Mouse (Mus musculus) neural tube, embryonic 14.5 days (tissue): Measurements from ENCODE around the gene Arx. TPM values are rescaled to one million over a fixed set of nuclear protein-coding genes. Genes with fewer than 3 reads are reported as not detected.

Source experiments
- ATAC-seq: fragments of 200-750 bp; cut with Nextera tagmentation; 2 replicates; pipeline ENCODE4 v1.8.0; 2017; ENCODE audit warnings: low read depth, mild to moderate bottlenecking, moderate TSS enrichment, moderate library complexity
- H3K27ac ChIP-seq: fragments of 300-500 bp; sonication (generic); 2 replicates; pipeline ENCODE4 v1.5.1; 2014; ENCODE audit warnings: low read depth, mild to moderate bottlenecking, control low read depth, low read length, moderate library complexity, mixed read lengths
- H3K27me3 ChIP-seq: fragments of 300-500 bp; sonication (generic); 2 replicates; pipeline ENCODE4 v1.6.1; 2014; ENCODE audit warnings: low read length; ENCODE audit not compliant: control insufficient read depth, insufficient read depth
- H3K36me3 ChIP-seq: fragments of 300-500 bp; sonication (generic); 2 replicates; pipeline ENCODE4 v1.6.1; 2014; ENCODE audit warnings: low read length, mixed read lengths; ENCODE audit not compliant: control insufficient read depth, insufficient read depth
- H3K4me1 ChIP-seq: fragments of 300-500 bp; sonication (generic); 2 replicates; pipeline ENCODE4 v1.6.1; 2014; ENCODE audit warnings: low read length; ENCODE audit not compliant: control insufficient read depth, insufficient read depth
- H3K4me2 ChIP-seq: fragments of 300-500 bp; sonication (generic); 2 replicates; pipeline ENCODE4 v1.6.1; 2014; ENCODE audit warnings: mild to moderate bottlenecking, low read depth, low read length, control low read depth
- H3K4me3 ChIP-seq: fragments of 300-500 bp; sonication (generic); 2 replicates; pipeline ENCODE4 v1.5.1; 2014; ENCODE audit warnings: low read depth, low read length, control low read depth, mixed read lengths
- H3K9ac ChIP-seq: fragments of 300-500 bp; sonication (generic); replicated peaks from 2 replicates; pipeline ENCODE4 v1.6.1; 2014; ENCODE audit warnings: low read depth, mild to moderate bottlenecking, control low read depth, low read length, mixed read lengths
- H3K9me3 ChIP-seq: fragments of 300-500 bp; sonication (generic); 2 replicates; pipeline ENCODE4 v1.6.1; 2016; ENCODE audit warnings: low read length; ENCODE audit not compliant: control insufficient read depth
- WGBS: fragments of 180-500 bp; shearing (Covaris S2); extraction: QIAGEN DNeasy Blood & Tissue Kit; methylation state at CpG from one replicate; pipeline ENCODE4 v1.1.7; 2014; 5-methylcytosine and 5-hydroxymethylcytosine counted together
- polyA plus RNA-seq: library from polyadenylated mRNA; unstranded; fragments of >200 nt; fragmentation: Nextera tagmentation; extraction: Ambion mirVana; gene quantifications from 2 replicates; pipeline ENCODE4 v1.2.1, GENCODE M21; 2014

The Arx gene
- 1.1 and 1.4 TPM in 2 replicates for polyA plus RNA-seq

DNA sequence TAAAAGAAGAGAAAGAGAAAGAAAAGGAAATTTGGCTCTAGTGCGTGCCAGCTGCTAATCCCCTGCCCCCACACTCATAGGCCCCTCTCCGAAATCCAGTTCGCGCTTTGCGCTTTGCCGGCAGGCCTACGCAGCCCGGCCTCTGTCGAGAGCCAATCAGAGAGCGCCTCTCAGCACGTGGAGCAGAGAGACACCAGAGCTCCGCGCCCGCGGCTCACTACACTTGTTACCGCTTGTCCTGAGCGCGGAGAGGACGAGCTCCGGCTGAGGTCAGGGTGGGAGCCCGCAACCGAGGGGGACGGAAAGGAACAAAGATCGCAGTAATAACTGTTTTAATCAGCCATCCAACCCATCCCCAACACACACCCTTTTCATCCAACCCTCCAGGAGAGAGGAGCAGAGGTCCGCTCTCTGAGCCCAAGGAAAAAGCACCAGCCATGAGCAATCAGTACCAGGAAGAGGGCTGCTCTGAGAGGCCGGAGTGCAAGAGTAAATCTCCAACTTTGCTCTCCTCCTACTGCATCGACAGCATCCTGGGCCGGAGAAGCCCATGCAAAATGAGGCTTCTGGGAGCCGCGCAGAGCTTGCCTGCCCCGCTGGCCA lies at the start of gene Arx:
TSS of gene Arx (plus strand) at position 155 of the 603 bp plus-strand sequence.
- WGBS: 11% methylated on average over 31 of the region's 31 CpGs
- H3K36me3 ChIP-seq: no peaks in the 10 kb centered on the region
- H3K27ac ChIP-seq: no peak within 1 kb of the TSS
- ATAC-seq: peak; percentile 96
- H3K9ac ChIP-seq: no peak within 1 kb of the TSS
- no peaks in the 10 kb centered on the region for H3K9me3 ChIP-seq
- H3K27me3 ChIP-seq: peaks cover 26% of the 10 kb centered on the region
- peaks cover 5% of the 10 kb centered on the region for H3K4me1 ChIP-seq
- H3K4me2 ChIP-seq: peak within 1 kb of the TSS; percentile 9; the same call in 1 of the 2 replicates
- no peak within 1 kb of the TSS for H3K4me3 ChIP-seq

DNA sequence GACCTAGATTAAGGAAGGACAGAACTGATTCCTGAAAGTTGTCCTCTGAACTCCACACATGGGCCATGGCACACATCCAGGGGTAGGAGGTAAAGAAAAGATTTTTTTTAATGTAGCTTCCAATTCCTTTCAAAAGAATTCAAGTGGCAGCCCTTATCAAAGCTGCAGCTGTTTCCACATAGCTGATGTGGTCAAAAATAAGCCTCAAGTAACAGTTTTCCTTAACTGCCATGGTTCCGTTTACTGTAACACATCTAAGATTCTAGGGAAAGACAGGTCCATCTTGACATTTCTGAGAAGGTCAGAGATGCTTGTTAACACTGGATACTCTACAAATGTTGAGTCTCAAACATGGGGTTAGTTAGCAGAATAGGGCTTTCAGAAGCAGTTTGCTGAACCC lies 34.9 kb upstream of the Arx start:
- H3K27ac ChIP-seq: no peak overlapping the region
- H3K9me3 ChIP-seq: no peaks in the 10 kb centered on the region
- no peak overlapping the region for H3K4me2 ChIP-seq
- no peak overlapping the region for H3K9ac ChIP-seq
- H3K36me3 ChIP-seq: no peaks in the 10 kb centered on the region
- 91% methylated on average over 1 of the region's 1 CpGs for WGBS
- H3K27me3 ChIP-seq: no peaks in the 10 kb centered on the region
- no peaks in the 10 kb centered on the region for H3K4me1 ChIP-seq
- ATAC-seq: no peak
- H3K4me3 ChIP-seq: no peak overlapping the region

DNA sequence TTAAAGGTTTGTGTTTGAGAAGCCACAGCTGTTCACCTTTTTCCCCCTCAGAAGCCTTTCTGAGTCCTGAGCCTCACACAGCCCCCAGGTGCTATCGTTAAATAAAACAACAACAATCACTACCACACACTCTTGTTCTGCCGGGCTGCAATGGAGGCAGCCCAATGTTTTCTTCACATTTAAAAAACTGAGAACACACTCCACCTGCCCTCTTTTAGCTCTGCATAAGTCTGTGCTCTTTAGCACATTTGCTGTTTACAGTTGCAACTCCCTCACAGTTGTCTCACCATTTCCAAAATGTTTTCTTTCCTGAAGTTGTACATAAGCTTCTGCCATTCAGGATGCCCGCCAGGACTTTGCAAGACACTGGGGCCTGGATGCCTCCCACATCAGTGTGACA lies 10.6 kb upstream of the Arx start:
- Histone ChIP-seq H3K4me3 (no peak overlapping the region), H3K9me3 (no peaks in the 10 kb centered on the region), H3K4me1 (no peaks in the 10 kb centered on the region), H3K27ac (no peak overlapping the region), H3K36me3 (no peaks in the 10 kb centered on the region), H3K4me2 (no peak overlapping the region), H3K9ac (no peak overlapping the region), H3K27me3 (no peaks in the 10 kb centered on the region)
- no peak for ATAC-seq
- 52% methylated on average over 3 of the region's 3 CpGs for WGBS

DNA sequence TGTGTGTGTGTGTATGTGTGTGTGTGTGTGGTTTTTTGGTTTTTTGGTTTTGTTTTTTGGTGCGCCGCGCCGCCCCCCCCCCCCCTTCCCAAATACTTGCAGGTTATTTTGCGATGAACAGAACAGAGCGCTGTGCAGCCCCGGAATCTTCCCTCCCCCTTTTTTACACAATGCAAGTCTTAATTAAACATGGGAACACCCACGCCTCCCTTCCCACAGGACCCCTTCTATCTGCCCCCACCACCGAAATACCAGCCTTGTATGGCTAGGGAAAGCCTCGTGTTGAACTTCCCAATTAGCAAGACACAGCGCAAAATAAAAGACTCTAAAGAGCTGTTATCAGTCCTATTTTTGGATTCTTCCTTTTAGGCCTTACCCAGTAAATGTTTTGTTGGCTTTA lies 6.3 kb upstream of the Arx start:
- ATAC-seq: no peak
- Histone ChIP-seq H3K27ac (no peak overlapping the region), H3K9me3 (no peaks in the 10 kb centered on the region), H3K4me2 (no peak overlapping the region), H3K27me3 (peaks cover 4% of the 10 kb centered on the region; the same call in 1 of the 2 replicates), H3K4me1 (no peaks in the 10 kb centered on the region), H3K36me3 (no peaks in the 10 kb centered on the region), H3K9ac (no peak overlapping the region), H3K4me3 (no peak overlapping the region)
- WGBS: 23% methylated on average over 4 of the region's 11 CpGs

DNA sequence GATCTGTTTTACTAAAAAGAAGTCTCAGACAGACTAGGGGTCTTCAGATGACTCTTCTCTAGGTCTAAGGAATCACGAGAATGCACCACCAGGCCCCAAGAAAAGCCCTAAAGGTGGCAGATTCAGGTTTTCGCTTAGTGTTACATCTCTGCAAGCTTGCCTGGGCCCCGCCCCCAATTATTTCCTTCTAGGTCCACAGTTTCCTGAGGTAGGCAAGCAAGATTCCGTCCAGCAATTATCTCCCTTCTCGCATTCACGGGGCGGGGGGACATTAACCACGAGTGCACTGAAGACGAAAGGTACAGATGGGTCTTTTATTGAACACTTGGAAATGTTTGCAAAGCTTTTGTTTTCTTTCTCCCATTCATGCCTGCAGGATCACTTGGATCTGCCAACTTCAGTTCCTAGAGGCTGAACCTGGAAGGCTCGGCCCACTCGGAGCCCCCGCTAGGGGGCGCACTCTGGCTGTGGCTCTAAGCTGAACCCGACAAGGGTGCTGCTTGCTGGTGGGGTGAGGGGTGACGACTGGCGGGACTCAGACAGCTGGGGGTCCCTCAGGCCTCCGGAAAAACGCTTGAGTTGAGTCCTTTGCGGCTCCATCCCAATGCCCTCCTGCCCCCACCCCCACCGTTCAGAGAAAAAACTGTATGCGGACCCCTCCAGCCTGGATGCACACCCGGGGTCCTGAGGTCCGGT lies 5.1 kb upstream of the Arx start:
- H3K9me3 ChIP-seq: no peaks in the 10 kb centered on the region
- peaks cover 8% of the 10 kb centered on the region for H3K27me3 ChIP-seq
- no peak overlapping the region for H3K4me3 ChIP-seq
- H3K4me1 ChIP-seq: no peaks in the 10 kb centered on the region
- no peaks in the 10 kb centered on the region for H3K36me3 ChIP-seq
- H3K4me2 ChIP-seq: no peak overlapping the region
- 19% methylated on average over 23 of the region's 23 CpGs for WGBS
- H3K9ac ChIP-seq: no peak overlapping the region
- peak; percentile 62 for ATAC-seq
- H3K27ac ChIP-seq: no peak overlapping the region

DNA sequence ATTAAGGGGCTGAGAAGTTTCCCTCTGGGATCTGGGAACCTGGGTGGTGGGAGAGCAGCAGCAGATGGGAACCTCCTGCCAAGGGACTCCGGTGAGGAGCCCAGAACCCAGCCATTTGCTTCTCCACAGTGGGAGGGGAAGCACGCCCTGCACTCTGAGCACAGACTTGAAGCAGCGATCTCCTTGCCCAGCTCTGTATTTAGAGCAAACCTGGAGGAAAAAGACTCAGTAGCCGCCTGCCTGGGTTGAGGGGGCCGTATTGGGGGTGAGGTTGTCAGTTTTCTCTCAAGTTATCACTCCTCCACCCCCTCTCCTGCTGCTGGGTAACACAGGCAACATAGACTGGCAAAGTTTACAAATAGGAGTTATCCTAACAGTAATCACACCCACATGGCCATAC lies 4.5 kb upstream of the Arx start:
- 28% methylated on average over 5 of the region's 5 CpGs for WGBS
- no peak overlapping the region for H3K4me2 ChIP-seq
- ATAC-seq: no peak
- peaks cover 12% of the 10 kb centered on the region for H3K27me3 ChIP-seq
- H3K9ac ChIP-seq: no peak overlapping the region
- no peak overlapping the region for H3K4me3 ChIP-seq
- H3K4me1 ChIP-seq: no peaks in the 10 kb centered on the region
- H3K36me3 ChIP-seq: no peaks in the 10 kb centered on the region
- no peaks in the 10 kb centered on the region for H3K9me3 ChIP-seq
- H3K27ac ChIP-seq: no peak overlapping the region

DNA sequence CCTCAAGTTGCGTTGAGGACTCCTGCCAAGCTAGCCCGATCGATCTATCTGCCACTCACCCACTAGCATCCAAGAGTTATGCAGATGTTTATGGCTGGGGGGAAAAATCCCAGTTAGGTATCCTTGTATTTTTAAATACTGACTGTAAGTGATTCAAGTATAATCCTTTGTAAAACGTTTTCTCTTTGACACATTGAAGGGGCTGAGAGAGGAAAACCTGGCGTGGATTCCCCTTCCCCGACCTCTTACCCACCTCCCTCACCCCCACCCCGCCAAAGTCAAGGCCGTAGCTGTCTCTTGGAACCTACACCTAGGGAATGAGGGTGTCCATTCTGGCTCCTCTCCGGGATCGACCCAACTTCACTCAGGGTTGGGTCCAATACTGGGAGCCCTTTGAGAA lies 1.2 kb upstream of the Arx start:
- ATAC-seq: no peak
- 15% methylated on average over 10 of the region's 10 CpGs for WGBS
- Histone ChIP-seq H3K9ac (no peak overlapping the region), H3K4me3 (no peak overlapping the region), H3K36me3 (no peaks in the 10 kb centered on the region), H3K9me3 (no peaks in the 10 kb centered on the region), H3K4me1 (peaks cover 5% of the 10 kb centered on the region), H3K4me2 (no peak overlapping the region), H3K27ac (no peak overlapping the region), H3K27me3 (peaks cover 26% of the 10 kb centered on the region)

DNA sequence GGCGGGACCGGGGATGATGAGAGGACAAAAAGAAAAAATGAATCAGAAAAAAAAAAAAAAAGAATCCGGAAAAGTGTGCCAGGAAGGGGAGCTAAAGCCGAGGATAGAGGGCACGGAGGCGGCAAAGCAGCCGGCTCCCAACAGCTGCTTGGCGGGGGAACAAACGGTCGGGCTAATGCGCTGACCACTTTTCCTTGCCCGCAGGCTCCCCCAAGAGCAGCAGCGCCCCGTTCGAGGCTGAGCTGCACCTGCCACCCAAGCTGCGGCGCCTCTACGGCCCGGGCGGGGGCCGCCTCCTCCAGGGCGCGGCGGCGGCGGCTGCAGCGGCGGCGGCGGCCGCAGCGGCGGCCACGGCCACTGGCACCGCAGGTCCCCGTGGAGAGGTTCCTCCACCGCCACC lies 2.1 kb downstream of the Arx start:
- no peak for ATAC-seq
- Histone ChIP-seq H3K4me1 (peaks cover 5% of the 10 kb centered on the region), H3K9me3 (no peaks in the 10 kb centered on the region), H3K27me3 (peaks cover 25% of the 10 kb centered on the region), H3K27ac (no peak overlapping the region), H3K4me2 (peak overlapping the region; percentile 47), H3K9ac (no peak overlapping the region), H3K36me3 (no peaks in the 10 kb centered on the region), H3K4me3 (peak overlapping the region; percentile 22)
- WGBS: 13% methylated on average over 11 of the region's 37 CpGs

DNA sequence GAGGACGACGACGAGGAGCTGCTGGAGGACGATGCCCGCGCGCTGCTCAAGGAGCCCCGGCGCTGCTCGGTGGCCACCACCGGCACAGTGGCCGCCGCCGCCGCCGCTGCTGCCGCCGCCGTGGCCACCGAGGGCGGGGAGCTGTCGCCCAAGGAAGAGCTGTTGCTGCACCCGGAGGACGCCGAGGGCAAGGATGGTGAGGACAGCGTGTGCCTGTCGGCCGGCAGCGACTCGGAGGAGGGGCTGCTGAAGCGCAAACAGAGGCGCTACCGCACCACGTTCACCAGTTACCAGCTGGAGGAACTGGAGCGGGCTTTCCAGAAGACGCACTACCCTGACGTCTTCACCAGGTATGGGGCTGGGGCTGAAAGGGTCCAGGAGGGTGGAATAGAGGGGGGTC lies 2.8 kb downstream of the Arx start:
- no peaks in the 10 kb centered on the region for H3K9me3 ChIP-seq
- peak overlapping the region; percentile 22 for H3K4me3 ChIP-seq
- no peaks in the 10 kb centered on the region for H3K36me3 ChIP-seq
- H3K27ac ChIP-seq: no peak overlapping the region
- ATAC-seq: 0 out of 2 replicates have a peak, but pooled peaks have one; percentile 9
- peaks cover 25% of the 10 kb centered on the region for H3K27me3 ChIP-seq
- 17% methylated on average over 15 of the region's 37 CpGs for WGBS
- H3K4me2 ChIP-seq: peak overlapping the region; percentile 47
- H3K9ac ChIP-seq: no peak overlapping the region
- peaks cover 5% of the 10 kb centered on the region for H3K4me1 ChIP-seq
